Mouse (Mus musculus) adrenal gland, postnatal 14 days (tissue): ENCODE measurements at regions not wholly inside any gene's neighbourhood (a gene's known extent, or its start where the extent isn't known, plus 50 kb on each side); places are given as distances from the start of the nearest gene placed in this dataset.
A peak's percentile ranks its signal among the peaks of the same experiment; 100 is the strongest.

ENCODE experiments used
- DNase-seq: peaks from one replicate; pipeline ENCODE4 v3.0.0; 2021; ENCODE audit warnings: mixed read lengths

GRCm38 (mm10) chr10:99902280-99903231, 112.9 kb upstream of the Kitl start:
- no peak for DNase-seq

- no peak for DNase-seq
Observed at GRCm38 (mm10) chr10:99900955-99901835, 114.2 kb upstream of the Kitl start.

- no peak for DNase-seq
Observed at GRCm38 (mm10) chr10:99893999-99894398, 121.4 kb upstream of the Kitl start.

GRCm38 (mm10) chr10:99891899-99892298, 123.5 kb upstream of the Kitl start:
- DNase-seq, result no peak

- DNase-seq, result no peak
Observed at GRCm38 (mm10) chr10:99881901-99882300, 122.4 kb upstream of the Csl start.

GRCm38 (mm10) chr10:99879362-99879761, 119.9 kb upstream of the Csl start:
- no peak for DNase-seq

GRCm38 (mm10) chr10:99864711-99865110, 105.3 kb upstream of the Csl start:
- no peak for DNase-seq

GRCm38 (mm10) chr10:99860322-99861089, 101.0 kb upstream of the Csl start:
- no peak for DNase-seq

GRCm38 (mm10) chr10:99844110-99844509, 84.7 kb upstream of the Csl start:
- DNase-seq, result no peak

GRCm38 (mm10) chr10:99841167-99841843, 81.8 kb upstream of the Csl start:
- peak; percentile 21 for DNase-seq

GRCm38 (mm10) chr10:99840179-99840876, 80.9 kb upstream of the Csl start:
- DNase-seq, result peak; percentile 8

GRCm38 (mm10) chr10:99836835-99837412, 77.5 kb upstream of the Csl start:
- no peak for DNase-seq

GRCm38 (mm10) chr10:99834905-99835633, 75.6 kb upstream of the Csl start:
- DNase-seq, result no peak

- no peak for DNase-seq
Observed at GRCm38 (mm10) chr10:99829974-99830373, 70.5 kb upstream of the Csl start.

- no peak for DNase-seq
Observed at GRCm38 (mm10) chr10:99827476-99827875, 68.0 kb upstream of the Csl start.

GRCm38 (mm10) chr10:99825881-99826280, 66.4 kb upstream of the Csl start:
- no peak for DNase-seq

- DNase-seq, result no peak
Observed at GRCm38 (mm10) chr10:99812069-99812650, 52.7 kb upstream of the Csl start.

GRCm38 (mm10) chr10:99811430-99811829, 52.0 kb upstream of the Csl start:
- no peak for DNase-seq
